Mouse (Mus musculus) spleen, adult 12 weeks (tissue): ENCODE measurements around the gene Zfp13.
"Not testable (repeated sequence)": the region's sequence is repeated elsewhere in the genome, so short reads cannot be mapped to it uniquely, and the experiment has no call there.

Source experiments
- DNase-seq: peaks from one replicate; pipeline ENCODE4 v3.0.0; 2022; ENCODE audit warnings: low spot score

Zfp13 gene

DNA sequence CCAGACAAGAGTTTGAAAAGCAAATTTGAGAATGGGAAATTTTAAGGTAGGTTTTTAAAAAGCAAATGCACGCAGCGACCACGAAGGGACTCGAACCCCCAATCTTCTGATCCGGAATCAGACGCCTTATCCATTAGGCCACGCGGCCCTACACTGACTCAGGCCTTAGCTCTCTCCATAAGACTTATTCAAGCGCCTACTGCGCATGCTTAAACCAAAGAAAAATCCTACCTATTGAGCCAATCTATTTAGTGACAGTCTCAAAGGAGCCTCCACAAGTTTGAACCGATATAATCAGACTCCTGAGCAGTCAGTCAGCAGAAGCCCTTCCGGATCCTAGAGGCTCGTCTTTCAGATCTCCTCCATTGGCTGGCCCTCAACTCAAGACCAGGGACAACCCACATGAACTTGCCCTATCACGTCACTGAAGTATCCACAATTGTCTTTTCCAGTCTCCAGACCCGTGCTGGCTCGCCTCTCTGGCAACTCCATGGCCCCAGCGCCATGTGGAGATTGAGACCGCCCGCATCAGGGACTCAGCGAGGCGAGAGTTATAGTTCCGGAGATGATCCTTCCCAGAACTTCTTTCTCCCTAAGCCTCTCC is 49.0 kb downstream of the Zfp13 start:
- peak; percentile 89 for DNase-seq

DNA sequence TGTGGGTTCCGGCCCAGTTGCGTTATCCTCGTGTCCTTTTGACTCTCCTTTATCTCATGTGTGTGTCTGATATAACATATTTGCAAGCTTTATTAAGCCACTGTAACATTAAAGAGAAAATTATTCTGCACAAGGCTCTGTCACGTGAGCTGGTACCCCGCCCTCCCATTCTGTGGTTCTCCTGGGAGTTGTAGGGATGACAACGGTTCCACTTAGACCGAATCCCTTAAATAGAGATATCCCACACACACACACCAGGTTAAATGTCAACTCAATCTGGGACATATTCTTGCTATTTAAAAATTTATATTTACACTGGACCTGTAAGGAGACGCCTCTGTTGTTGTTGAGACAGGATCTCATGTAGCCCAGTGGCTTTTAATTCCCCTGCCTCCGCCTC is 49.8 kb downstream of the Zfp13 start:
- no peak for DNase-seq

DNA sequence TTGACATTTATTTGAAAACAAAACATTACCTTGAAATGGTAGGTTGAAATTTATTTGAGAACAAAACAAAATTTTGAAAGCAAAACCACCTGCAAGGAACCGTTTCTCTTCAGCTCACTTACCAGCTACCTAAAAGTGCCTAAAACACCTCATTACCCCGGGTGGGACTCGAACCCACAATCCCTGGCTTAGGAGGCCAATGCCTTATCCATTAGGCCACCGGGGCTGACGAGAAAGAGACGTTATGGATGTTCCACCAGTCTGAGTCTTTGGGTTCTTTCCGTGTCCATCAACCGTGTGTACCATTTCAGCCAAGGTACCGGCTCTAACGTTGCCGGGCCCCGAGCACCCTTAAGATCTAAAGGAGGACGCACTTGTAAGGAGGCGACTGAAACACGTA is 50.7 kb downstream of the Zfp13 start:
- DNase-seq: peak; percentile 82

DNA sequence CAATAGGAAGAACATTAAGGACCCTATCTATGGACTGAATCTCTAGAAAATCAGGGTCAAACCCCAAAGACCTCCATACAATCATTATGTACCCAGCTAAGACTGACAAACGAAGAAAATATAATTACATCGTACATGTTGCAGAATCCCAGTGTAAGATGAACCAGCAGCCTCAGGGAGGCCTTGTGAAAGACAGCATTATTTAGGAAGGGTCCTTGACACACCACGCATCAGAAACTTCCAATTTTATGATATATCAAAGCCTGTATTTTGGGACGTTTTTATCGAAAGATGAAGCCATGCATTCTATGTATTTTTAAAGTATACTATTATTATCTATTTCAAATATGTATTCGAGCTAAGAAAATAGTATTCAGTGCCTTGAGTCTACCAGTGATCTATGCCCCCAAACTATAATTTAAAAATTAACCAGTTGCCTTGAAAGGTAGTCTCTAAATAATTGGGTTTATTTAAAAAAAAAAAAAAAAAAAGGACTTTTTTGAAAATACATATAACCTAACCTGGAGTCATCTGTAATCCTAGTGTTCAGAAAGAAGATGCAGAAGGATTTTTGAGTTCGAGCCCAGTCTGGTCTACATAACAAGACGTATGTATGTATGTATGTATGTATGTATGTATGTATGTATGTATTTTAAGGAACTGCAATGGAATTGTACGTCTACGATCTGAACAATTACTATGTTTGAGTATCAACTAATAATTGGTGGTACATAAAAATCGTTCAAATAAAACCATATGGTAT is 51.4 kb downstream of the Zfp13 start:
- DNase-seq: no peak

DNA sequence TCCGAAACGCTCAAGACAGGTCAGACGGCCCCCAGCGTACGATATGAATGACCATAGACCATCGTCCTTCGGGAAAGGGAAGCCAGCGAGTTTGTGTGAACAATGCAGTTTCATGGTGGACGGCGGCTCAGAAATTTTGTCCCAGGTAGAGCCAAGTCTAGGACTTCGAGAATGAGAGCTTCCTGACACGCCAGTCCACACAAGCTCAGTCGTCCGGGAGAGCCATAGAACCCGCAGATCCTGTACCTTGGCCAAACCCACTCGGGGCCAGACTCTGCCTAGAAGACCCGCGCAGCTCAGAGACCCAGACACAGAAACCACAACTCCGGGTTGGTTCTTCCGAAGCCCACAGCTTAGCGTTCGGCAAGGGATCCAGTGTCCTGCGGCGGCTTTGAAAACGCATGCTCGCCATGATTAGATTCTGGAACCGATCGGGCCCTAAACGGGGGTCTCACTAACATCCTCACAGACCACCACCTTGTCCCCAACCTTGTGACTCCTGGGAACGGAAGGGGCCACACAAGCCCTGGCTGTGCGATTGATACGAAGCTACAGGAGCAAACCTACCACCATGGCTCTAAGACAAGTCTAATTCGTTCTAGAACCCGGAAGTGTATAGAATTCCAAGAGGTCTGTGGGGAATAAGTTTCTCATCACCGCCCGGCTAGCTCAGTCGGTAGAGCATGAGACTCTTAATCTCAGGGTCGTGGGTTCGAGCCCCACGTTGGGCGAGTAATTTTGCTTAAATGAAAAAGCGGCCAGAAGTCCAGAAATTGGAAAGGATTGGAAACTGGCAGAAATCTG is 52.4 kb downstream of the Zfp13 start:
- peak; percentile 77 for DNase-seq

DNA sequence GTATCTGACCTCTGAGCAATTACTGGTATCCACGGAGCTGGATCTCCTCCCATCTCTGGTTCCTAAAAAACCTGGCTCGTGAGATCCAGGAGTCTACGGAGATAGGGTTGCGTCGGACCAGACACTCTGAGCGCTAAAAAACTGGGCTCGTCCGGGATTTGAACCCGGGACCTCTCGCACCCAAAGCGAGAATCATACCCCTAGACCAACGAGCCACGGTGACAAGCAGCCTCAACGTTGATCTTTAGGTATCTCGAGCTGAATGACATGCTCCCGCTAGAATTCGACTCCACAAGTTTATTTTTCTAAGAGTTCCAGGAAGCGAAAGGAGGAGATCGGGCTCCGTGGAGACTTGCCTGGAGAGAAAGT is 53.0 kb downstream of the Zfp13 start:
- DNase-seq: peak; percentile 77

DNA sequence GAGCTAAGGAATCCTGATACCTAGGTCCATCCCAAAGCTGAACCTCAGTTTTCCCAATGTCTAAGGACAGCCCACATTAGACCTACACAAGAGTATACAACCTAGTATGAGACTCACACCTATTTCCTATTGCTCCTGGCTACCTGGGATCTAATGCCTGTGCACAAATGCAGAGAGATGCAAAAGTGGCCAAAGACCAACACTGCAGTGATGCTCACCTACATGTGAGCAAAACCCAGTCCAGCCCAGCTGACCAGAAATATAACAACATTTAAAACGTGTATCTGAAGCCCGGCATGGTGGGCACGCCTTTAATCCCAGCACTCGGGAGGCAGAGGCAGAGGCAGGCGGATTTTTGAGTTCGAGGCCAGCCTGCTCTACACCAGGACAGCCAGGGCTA is 53.4 kb downstream of the Zfp13 start:
- no peak for DNase-seq

DNA sequence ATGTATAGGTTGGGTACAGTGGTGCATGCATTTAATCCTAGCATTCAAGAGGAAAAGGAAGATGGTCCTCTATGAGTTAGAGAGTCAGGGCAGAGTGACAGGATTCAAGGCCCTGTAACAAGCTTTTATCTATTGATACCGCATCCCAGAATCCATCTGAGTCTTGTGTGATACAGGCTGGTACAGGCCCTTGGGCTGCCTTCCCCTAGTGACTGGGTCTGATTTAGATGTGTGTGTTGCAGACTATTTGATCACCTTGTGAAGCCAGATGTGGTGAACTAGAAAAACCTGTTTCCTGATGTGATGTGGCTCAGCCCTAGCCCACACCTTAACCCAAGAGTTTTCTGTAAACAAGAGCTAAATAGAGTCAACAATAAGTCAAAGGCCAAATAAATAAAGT is 54.5 kb downstream of the Zfp13 start:
- no peak for DNase-seq

DNA sequence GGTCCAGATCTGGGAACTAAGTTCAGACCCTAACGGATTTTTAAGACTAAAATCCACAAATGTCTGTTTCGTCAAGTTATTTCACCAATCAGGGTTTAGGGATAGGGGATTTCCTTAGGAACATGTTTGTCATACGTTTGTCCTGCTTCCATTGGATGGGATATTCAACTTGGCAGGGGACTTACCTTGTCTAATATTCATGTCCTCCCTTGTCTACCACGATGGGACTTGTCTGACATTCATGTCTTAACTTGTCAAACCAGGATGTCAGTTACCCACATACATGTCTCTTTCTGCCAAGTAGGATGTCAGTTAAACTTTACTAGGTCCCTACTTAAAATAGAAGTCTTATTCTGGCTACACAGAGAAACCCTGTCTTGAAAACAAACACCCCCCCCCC is 55.3 kb downstream of the Zfp13 start:
- no peak for DNase-seq

DNA sequence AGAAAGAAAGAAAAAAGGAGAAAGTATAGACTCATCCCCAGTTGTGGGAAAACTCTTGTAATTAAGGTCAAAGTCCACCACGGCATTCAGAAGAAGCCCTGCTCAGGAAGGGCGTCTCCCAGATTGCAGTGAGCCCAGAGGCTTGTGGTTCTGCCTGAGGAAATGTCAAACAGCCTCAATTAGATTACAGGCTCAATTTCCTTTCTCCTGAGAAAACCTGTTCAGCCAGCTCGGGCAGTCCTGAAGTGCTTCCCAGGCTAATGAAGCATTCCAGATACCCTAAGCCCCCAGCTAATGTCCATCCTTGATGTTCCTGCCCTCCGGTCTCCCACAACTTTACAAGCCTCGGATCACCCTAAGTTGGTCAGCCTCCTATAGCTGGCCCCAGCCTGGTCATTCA is 56.0 kb downstream of the Zfp13 start:
- no peak for DNase-seq

DNA sequence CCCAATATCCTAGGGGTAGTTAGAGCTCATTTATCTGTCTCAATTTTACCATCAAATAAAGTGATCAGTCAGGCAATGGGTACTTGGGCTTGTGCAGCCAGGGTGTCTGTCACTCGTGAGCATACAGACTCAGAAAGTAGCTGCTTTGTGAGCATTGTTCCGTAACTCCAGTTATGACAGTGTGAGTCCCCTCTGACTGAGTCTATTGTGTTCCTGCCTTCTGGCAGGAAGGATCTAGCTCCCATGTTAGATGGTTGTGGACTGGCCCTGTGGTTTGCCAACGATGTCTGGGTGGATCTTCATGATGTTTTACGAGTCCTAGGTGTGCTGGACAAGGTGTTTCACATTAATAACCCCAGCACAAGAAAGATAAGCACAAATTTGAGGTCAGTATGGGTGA is 56.5 kb downstream of the Zfp13 start:
- DNase-seq: no peak

DNA sequence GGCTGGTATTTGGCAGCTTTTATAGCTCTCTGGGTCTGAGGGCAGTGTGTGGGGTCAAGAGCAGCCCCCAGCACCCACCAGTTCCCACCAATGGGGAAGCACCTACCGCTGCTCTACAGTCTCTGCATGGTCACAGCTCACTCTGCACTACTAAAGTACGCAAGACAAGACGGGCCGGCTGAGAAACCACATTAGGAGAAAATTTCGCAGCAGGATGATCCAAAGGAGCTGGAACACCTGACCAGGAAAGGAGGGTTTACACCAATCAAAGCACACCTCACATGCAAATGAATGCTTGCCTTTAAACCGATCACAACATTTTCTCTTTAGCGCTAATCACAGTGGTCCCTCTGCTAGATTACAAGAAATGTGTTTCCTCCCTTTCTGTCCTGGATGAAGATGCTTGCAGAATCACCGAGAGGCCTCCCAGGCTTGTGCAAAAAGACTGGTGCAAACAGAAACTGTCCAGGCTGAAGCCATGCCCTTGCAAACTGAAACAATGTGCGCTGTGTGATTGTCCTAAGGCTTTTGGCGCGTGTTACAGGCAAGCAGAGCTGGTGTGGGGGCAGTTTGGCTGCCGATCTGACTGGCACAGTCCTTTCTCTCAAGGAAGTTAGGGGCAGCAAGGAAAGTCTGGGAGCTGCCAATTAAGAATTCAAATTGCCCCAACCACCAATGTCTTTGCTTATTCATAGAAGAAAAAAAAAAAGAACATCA is 57.1 kb downstream of the Zfp13 start:
- no peak for DNase-seq

DNA sequence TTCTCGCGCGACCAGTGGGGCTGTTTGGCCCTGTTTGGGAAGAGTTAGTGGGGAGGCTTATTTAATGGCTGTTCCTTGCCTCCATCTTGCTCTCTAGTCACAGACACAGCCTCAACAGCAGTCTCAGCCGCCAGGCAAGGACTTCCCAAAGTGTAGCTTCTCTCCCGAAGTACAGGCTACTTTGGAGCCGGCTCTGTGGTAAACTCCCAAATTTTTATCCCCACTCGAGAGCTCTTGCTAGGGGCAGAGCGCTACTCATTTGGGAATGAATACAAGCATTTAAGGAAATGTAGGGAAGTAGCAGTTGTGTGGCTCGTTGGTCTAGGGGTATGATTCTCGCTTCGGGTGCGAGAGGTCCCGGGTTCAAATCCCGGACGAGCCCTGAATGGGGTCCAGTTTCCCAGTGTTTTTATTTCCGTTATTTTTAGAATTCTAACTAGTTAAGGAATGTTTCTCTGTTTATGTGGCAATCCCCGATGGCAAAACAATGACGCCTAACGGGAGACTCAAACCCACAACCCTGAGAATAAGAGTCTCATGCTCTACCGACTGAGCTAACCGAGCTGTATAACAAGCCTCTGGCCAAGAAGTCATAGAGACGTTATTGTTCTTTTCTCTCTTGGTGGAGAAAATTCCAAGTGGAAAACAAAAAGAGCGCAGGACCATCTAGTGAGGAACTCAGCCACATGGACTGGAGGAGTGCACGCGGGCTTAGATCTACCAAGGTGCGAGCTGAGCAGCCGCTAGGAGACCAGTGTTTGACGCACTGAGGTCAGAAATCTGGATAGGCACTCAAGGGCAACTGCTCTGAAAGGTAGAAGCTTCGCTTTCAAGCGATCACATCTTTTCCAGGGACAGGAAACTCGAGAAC is 58.4 kb downstream of the Zfp13 start:
- DNase-seq: no peak

DNA sequence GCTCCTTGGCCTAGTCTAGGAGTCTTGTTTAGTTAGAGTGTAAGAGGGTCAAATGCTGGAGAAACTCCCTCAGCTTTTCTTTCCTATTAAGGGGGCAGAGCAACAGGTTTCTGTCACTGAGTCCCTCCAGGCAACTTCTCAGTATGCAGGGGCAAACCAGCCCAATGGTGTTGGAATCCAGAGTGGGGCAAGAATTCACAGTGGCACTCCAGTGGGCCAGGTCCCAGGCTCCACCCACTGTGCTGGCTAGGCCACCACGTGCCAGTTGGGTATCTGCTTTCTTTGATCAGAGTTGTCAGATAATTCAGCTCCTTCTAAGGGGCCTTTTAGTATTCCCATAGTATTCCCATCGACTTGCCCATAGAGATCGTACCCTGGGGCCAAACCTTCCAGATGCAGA is 59.2 kb downstream of the Zfp13 start:
- DNase-seq: no peak

DNA sequence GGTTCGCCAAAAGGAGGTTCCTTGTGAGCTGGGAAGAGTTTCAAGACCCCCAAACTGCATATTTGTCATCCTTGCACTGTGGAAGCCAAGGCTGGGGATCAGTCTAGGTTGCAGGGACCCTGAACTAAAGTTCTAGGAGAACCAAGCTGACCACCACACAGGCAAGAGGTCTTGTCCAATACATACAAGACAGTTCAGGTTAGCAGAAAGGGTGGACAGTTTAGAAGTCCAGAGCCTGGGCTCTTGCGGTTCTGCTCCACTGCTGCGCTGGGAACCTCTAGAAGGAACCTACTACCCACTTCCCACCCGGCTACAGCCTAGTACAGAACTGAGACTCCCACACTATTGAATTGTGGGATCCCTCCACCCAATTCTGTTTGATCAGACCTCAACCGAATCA is 59.7 kb downstream of the Zfp13 start:
- no peak for DNase-seq

DNA sequence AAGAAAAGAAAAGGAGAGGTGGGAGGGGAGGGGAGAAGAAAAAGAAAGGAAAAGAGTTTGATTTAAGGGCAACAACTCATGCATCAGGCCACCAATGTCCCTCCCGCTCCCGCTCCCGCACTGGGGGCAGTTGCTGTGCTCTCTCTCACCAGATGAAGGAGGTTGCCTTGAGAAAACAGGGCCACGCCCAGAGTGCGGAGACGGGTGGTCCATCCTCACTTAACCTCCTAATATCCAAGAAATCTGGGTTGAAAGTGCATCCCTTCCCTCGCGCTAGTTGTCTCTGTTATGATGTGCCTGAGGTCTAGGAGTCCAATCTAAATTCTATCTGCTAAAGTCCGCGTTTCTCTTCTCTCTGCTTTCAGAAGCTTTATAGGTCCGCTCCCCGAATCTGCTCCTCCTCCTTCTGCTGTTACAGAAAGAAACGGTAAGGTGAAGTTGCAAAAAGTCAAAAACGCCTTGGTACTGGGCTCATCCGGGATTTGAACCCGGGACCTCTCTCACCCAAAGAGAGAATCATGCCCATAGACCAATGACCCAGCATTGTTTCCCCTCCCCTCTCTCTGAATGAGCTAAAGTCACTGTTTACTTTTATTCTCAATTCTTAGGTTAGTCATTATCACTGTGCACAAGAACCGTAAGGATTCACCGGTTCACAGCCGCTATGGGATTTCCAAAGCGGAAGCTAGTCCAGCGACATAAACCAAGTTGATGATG is 60.8 kb downstream of the Zfp13 start:
- DNase-seq: no peak

DNA sequence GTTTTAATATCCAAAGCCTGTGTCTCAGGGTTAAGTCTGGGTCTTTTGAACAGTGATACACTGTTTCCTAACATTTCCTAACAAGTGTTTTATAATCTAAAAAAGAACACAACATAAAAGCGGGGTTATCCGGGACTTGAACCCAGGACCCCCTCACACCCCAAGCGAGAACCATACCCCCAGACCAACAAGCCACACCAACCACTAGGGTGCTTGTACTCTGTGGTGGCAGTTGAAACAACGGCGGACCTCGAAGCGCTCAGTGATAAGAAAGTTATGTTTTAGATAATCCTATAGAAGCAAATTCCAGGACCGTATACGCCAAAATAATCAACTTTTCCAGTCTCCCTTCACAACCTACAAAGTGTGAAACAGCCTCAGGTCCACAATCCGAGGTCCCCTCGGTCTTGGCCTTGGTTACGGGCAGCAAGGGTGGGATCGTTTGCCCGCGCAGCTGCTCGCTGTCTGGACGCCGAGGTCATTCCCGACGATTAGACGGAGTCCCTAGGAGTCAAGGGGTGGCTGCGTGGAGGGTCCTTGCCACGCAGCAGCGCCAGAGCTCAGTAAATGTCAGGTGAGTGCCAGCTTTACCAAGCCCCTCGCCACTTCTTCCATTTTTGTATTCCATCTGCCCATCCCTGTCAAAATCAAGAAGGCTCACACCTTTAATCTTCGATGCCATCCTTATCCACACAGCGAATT is 61.6 kb downstream of the Zfp13 start:
- no peak for DNase-seq

DNA sequence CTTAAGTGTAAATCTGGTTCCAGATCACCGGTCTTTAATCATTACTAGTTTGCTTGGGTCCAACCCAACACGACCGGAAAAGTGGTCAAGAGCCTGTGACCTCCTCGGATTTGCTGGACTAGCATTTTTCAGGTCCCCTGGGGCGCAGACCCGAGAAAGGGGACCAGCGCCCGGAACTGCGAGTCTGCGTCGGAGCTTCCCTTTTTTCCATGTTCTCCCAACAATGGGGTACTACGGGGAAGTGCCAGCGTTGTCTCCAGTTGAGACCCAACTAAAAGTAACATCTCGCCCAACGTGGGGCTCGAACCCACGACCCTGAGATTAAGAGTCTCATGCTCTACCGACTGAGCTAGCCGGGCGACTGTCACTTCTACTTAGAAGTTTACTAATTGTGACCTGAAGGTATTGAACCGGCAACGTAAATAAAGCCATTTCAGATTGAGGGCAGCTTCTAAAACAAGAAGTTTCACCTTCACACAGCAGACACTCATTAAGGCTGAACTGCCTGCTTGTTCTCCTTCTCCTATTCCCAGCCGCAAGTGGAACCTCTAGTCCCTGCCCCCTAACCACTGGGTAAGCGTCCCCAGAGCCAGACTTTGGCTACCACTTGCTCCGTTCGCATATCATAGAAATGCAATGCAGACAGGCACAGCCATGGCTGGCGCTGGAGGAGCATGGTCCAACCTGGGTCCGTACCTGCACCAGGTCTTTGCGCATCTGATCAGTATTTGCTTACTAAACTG is 64.1 kb downstream of the Zfp13 start:
- not testable (repeated sequence) for DNase-seq
